Mouse (Mus musculus): ENCODE measurements around the gene Lamc1.

- TF ChIP-seq CTCF (IDR thresholded peaks at IDR 0.05; ENCODE audit: borderline replicate concordance, control insufficient read depth, extremely low read depth, insufficient read depth, low read length, poor library complexity) (peak; percentile 20; the same call in 1 of the 2 replicates), POLR2A (IDR thresholded peaks at IDR 0.05; ENCODE audit: control insufficient read depth, extremely low read depth, insufficient read depth, low read length, poor library complexity) (peak; percentile 46)
These were observed at the start of gene Lamc1 for GRCm38 (mm10) chr1:153332444-153333295.

Measured in thymus, adult 2 months (tissue).